In genomic region chr2:157565898-157566259, GRCm38 (mm10) we compare ENCODE assay signal across 8 mouse cellular contexts. TPM values are rescaled to one million over a fixed set of nuclear protein-coding genes. Genes with fewer than 3 reads are reported as not detected.
DNase-seq lines count a peak whose midpoint lies in the region; ATAC-seq and TF ChIP-seq lines count a peak whose summit lies in the region.

No protein-coding gene starts in this region.

- peaks cover 13% of the 10 kb centered on the region; the same call in 1 of the 2 replicates for H3K4me1 ChIP-seq in heart, embryonic 11.5 days (ENCODE audit: control insufficient read depth, insufficient read depth, low read length)
- H3K4me1 ChIP-seq in CH12.LX (ENCODE audit: control insufficient read depth in 1 of 2, insufficient read depth in 2 of 2): peaks cover 0 to 32% of the 10 kb centered on the region in 2 experiments; a peak in 2 of 4 replicates
- H3K4me1 ChIP-seq in forebrain, embryonic 13.5 days: peaks cover 58% of the 10 kb centered on the region
- peaks cover 0 to 12% of the 10 kb centered on the region in 2 experiments for H3K4me1 ChIP-seq in liver, embryonic 14.5 days (replicated peaks; ENCODE audit: control insufficient read depth in 2 of 2, insufficient read depth in 2 of 2, low read length in 1 of 2)

- no peak for TF ChIP-seq POLR2A in CH12.LX (IDR thresholded peaks at IDR 0.05; ENCODE audit: low read depth, low read length)

- H3K27me3 ChIP-seq in heart, embryonic 11.5 days (ENCODE audit: control insufficient read depth, insufficient read depth, low read length): no peaks in the 10 kb centered on the region
- H3K27me3 ChIP-seq in CH12.LX (replicated peaks): peaks cover 5% of the 10 kb centered on the region
- H3K27me3 ChIP-seq in forebrain, embryonic 13.5 days: no peaks in the 10 kb centered on the region
- peaks cover 5% of the 10 kb centered on the region for H3K27me3 ChIP-seq in liver, embryonic 14.5 days (ENCODE audit: control insufficient read depth, insufficient read depth, low read length)

- peak overlapping the region; percentile 87 for H3K27ac ChIP-seq in heart, embryonic 11.5 days (ENCODE audit: low read depth, low read length)
- H3K27ac ChIP-seq in CH12.LX (ENCODE audit: insufficient read depth, low read depth): peak overlapping the region; percentile 95; the same call in 1 of the 2 replicates
- peak overlapping the region; percentile 90 for H3K27ac ChIP-seq in forebrain, embryonic 13.5 days
- no peak overlapping the region for H3K27ac ChIP-seq in liver, embryonic 14.5 days

- dilution Hi-C loops in CH12.LX (cut with MboI; ENCODE audit: extremely low pct_ligation_motif_present, extremely low pct_unique_long_range_greater_than_20kb, low sequenced_read_pairs): no loop called here

- peak overlapping the region; percentile 99 for H3K4me3 ChIP-seq in heart, embryonic 11.5 days (ENCODE audit: low read depth, low read length)
- peak overlapping the region; percentile 69 to 100 (median 100) for H3K4me3 ChIP-seq in CH12.LX (replicated peaks in 1 of 3; ENCODE audit: low read depth in 2 of 3, low read length in 2 of 3, poor library complexity in 1 of 3)
- H3K4me3 ChIP-seq in forebrain, embryonic 13.5 days: peak overlapping the region; percentile 99
- H3K4me3 ChIP-seq in liver, embryonic 14.5 days (ENCODE audit: insufficient read depth in 1 of 2, low read depth in 2 of 2, low read length in 2 of 2): peak overlapping the region; percentile 77 to 86

- DNase-seq in heart, postnatal 4 days: no peak
- DNase-seq in CH12.LX (ENCODE audit: extremely low read depth): no peak
- DNase-seq in liver, embryonic 14.5 days (ENCODE audit: low read depth in 3 of 3, low spot score in 3 of 3): no peak
- no peak for DNase-seq in thymus, postnatal 0 days (ENCODE audit: low spot score)
- no peak for DNase-seq in urinary bladder, postnatal 4 days (ENCODE audit: low spot score in 2 of 2)

- peak overlapping the region; percentile 76 for H3K4me2 ChIP-seq in heart, embryonic 11.5 days
- H3K4me2 ChIP-seq in CH12.LX (ENCODE audit: insufficient read depth, low read depth, poor library complexity, severe bottlenecking): peak overlapping the region; percentile 90
- H3K4me2 ChIP-seq in forebrain, embryonic 13.5 days: peak overlapping the region; percentile 83
- H3K4me2 ChIP-seq in liver, embryonic 14.5 days (ENCODE audit: low read depth): peak overlapping the region; percentile 81

- H3K79me2 ChIP-seq in CH12.LX (replicated peaks; ENCODE audit: control insufficient read depth, extremely low read depth, insufficient read depth, poor library complexity, severe bottlenecking): peaks cover 17% of the 10 kb centered on the region

- no peak for TF ChIP-seq RAD21 in CH12.LX (IDR thresholded peaks at IDR 0.05; ENCODE audit: low read depth, low read length)

- TF ChIP-seq CTCF in CH12.LX (conservative IDR thresholded peaks at IDR 0.05 in 1 of 2, IDR thresholded peaks at IDR 0.05 in 1 of 2; ENCODE audit: low read depth in 2 of 2, low read length in 2 of 2): no peak
- no peak for TF ChIP-seq CTCF in liver, embryonic 14.5 days (IDR thresholded peaks at IDR 0.05; ENCODE audit: low read depth)

- in situ Hi-C loops in CH12.LX (cut with MboI; ENCODE audit: low pct_ligation_motif_present, low pct_unique_long_range_greater_than_20kb, low sequenced_read_pairs): loop anchor here (5.0 to 25.0 kb wide), 2 partner anchors 84 to 429 kb away; partner anchors contain the start of gene Samhd1

- ATAC-seq in heart, embryonic 11.5 days (replicated peaks; ENCODE audit: insufficient number of reproducible peaks, low FRiP score, low TSS enrichment): peak; percentile 56
- ATAC-seq in forebrain, embryonic 13.5 days: peak; percentile 16
- ATAC-seq in liver, embryonic 14.5 days (ENCODE audit: insufficient read depth): no peak; the same call in 1 of the 2 replicates
- ATAC-seq in megakaryocyte-erythroid progenitor cell, adult 5-6 weeks (replicated peaks; ENCODE audit: low FRiP score, low TSS enrichment, poor library complexity, severe bottlenecking): no peak

- peak overlapping the region; percentile 96 for H3K9ac ChIP-seq in heart, embryonic 11.5 days (ENCODE audit: low read depth, low read length)
- peak overlapping the region; percentile 98 for H3K9ac ChIP-seq in CH12.LX (ENCODE audit: insufficient read depth, low read depth)
- peak overlapping the region; percentile 98 for H3K9ac ChIP-seq in forebrain, embryonic 13.5 days
- H3K9ac ChIP-seq in liver, embryonic 14.5 days (replicated peaks): peak overlapping the region; percentile 77

- peaks cover 8% of the 10 kb centered on the region for H3K9me3 ChIP-seq in heart, embryonic 11.5 days (replicated peaks; ENCODE audit: control insufficient read depth, low read length)
- peaks cover 7% of the 10 kb centered on the region for H3K9me3 ChIP-seq in CH12.LX (replicated peaks; ENCODE audit: low read length)
- peaks cover 10% of the 10 kb centered on the region for H3K9me3 ChIP-seq in forebrain, embryonic 13.5 days (replicated peaks)
- H3K9me3 ChIP-seq in liver, embryonic 14.5 days (ENCODE audit: control insufficient read depth, low read length): no peaks in the 10 kb centered on the region

- H3K36me3 ChIP-seq in heart, embryonic 11.5 days (ENCODE audit: control insufficient read depth, insufficient read depth, low read length): peaks cover 14% of the 10 kb centered on the region
- peaks cover 7 to 20% of the 10 kb centered on the region in 2 experiments for H3K36me3 ChIP-seq in CH12.LX (replicated peaks in 1 of 2; ENCODE audit: control insufficient read depth in 1 of 2, insufficient read depth in 1 of 2, low read length in 1 of 2)
- peaks cover 33% of the 10 kb centered on the region for H3K36me3 ChIP-seq in forebrain, embryonic 13.5 days (ENCODE audit: poor library complexity, severe bottlenecking)
- no peaks in the 10 kb centered on the region for H3K36me3 ChIP-seq in liver, embryonic 14.5 days (replicated peaks; ENCODE audit: control insufficient read depth, insufficient read depth, low read depth)

- no peak for TF ChIP-seq EP300 in CH12.LX (IDR thresholded peaks at IDR 0.05; ENCODE audit: low read length)
- no peak for TF ChIP-seq EP300 in liver, embryonic 14.5 days (IDR thresholded peaks at IDR 0.05; ENCODE audit: low read depth)

- WGBS in heart, embryonic 11.5 days (ENCODE audit: insufficient replicate concordance): under 1% methylated on average over 34 of the region's 35 CpGs
- 0% methylated on average over 33 of the region's 35 CpGs for WGBS in forebrain, embryonic 13.5 days
- WGBS in liver, embryonic 14.5 days (ENCODE audit: insufficient replicate concordance): 0% methylated on average over 35 of the region's 35 CpGs

TF ChIP-seq in CH12.LX, 34 proteins besides CTCF, POLR2A, EP300 and RAD21:
- peak; percentile 4; the same call in 1 of the 2 replicates for TF ChIP-seq MXI1 (IDR thresholded peaks at IDR 0.05; ENCODE audit: low read depth, low read length)
- no peak for TF ChIP-seq MEF2A (IDR thresholded peaks at IDR 0.05; ENCODE audit: borderline replicate concordance, low read depth, low read length)
- no peak for TF ChIP-seq USF1 (IDR thresholded peaks at IDR 0.05; ENCODE audit: low read depth, low read length)
- TF ChIP-seq BHLHE40 (IDR thresholded peaks at IDR 0.05; ENCODE audit: low read depth, low read length): no peak
- TF ChIP-seq TBP (conservative IDR thresholded peaks at IDR 0.05; ENCODE audit: low read depth, low read length): no peak
- no peak for TF ChIP-seq ZNF384 (IDR thresholded peaks at IDR 0.05; ENCODE audit: low read depth, low read length)
- TF ChIP-seq ZKSCAN1 (IDR thresholded peaks at IDR 0.05; ENCODE audit: borderline replicate concordance, low read depth, low read length): no peak
- no peak for TF ChIP-seq SMC3 (IDR thresholded peaks at IDR 0.05; ENCODE audit: low read depth, low read length)

RNA-seq across cellular contexts. Expression of gene Blcap, which starts 5.2 kb away (rescaled TPM):
- polyA plus RNA-seq in heart, embryonic 11.5 days (2014; fragmentation: Nextera tagmentation; extraction: Ambion mirVana): 36.5 and 42.1 TPM in 2 replicates
- total RNA-seq in heart, postnatal 4 days (2021): 10 to 100 TPM; 71.5 to 76.9 TPM
- total RNA-seq in CH12.LX (2012; rRNA removed) (10.7 and 14.0 TPM in 2 replicates), CH12.LX (2014; rRNA removed) (15.3 and 16.0 TPM in 2 replicates)
- 18.9 and 19.3 TPM in 2 replicates for polyA plus RNA-seq in CH12.LX (2012; ENCODE audit: insufficient read length, low read depth)
- polyA plus RNA-seq in forebrain, embryonic 13.5 days (2015; fragmentation: Nextera tagmentation; extraction: Ambion mirVana): 161 and 187 TPM in 2 replicates
- 5.7 and 7.1 TPM in 2 replicates for polyA plus RNA-seq in liver, embryonic 14.5 days (2012; rRNA removed)
- 7.1 and 8.0 TPM in 2 replicates for polyA plus RNA-seq in liver, embryonic 14.5 days (2014; fragmentation: Nextera tagmentation; extraction: Ambion mirVana)
- total RNA-seq in megakaryocyte-erythroid progenitor cell, adult 5-6 weeks (2014; fragmentation: Nextera tagmentation): 22.9 and 26.2 TPM in 2 replicates
- 14.6 and 16.3 TPM in 2 replicates for total RNA-seq in megakaryocyte-erythroid progenitor cell, adult 5-6 weeks (2017)
- polyA plus RNA-seq in thymus, postnatal 0 days (2015; fragmentation: Nextera tagmentation; extraction: Ambion mirVana): 27.8 and 28.6 TPM in 2 replicates

RNA-seq across cellular contexts. Expression of gene Nnat, which starts 6.0 kb away (rescaled TPM):
- polyA plus RNA-seq in heart, embryonic 11.5 days (2014; fragmentation: Nextera tagmentation; extraction: Ambion mirVana): 145 and 201 TPM in 2 replicates
- total RNA-seq in heart, postnatal 4 days (2021): 10 to 100 TPM in 1 of 2 experiments, 1 to 10 TPM in 1; 8.9 to 13.2 TPM
- total RNA-seq in CH12.LX (2012; rRNA removed): 0.38 and 0.76 TPM in 2 replicates
- total RNA-seq in CH12.LX (2014; rRNA removed): not detected in 2 replicates
- 0.19 and 0.84 TPM in 2 replicates for polyA plus RNA-seq in CH12.LX (2012; ENCODE audit: insufficient read length, low read depth)
- polyA plus RNA-seq in forebrain, embryonic 13.5 days (2015; fragmentation: Nextera tagmentation; extraction: Ambion mirVana): 6,508 and 7,407 TPM in 2 replicates
- 12.8 and 21.0 TPM in 2 replicates for polyA plus RNA-seq in liver, embryonic 14.5 days (2012; rRNA removed)
- polyA plus RNA-seq in liver, embryonic 14.5 days (2014; fragmentation: Nextera tagmentation; extraction: Ambion mirVana): 10.5 and 11.6 TPM in 2 replicates
- not detected in 2 replicates for total RNA-seq in megakaryocyte-erythroid progenitor cell, adult 5-6 weeks (2014; fragmentation: Nextera tagmentation)
- total RNA-seq in megakaryocyte-erythroid progenitor cell, adult 5-6 weeks (2017): not detected in 2 replicates
- 4.4 TPM in 2 replicates for polyA plus RNA-seq in thymus, postnatal 0 days (2015; fragmentation: Nextera tagmentation; extraction: Ambion mirVana)

Comparison
In these comparisons a context has a peak if more than half of its experiments do, and no peak if none do; other contexts are left out.
1. ATAC-seq: peak in heart, embryonic 11.5 days (single experiment) and forebrain, embryonic 13.5 days (single experiment); none in liver, embryonic 14.5 days (single experiment) and megakaryocyte-erythroid progenitor cell, adult 5-6 weeks (single experiment).
2. RNA of gene Nnat, which starts 6.0 kb away (polyA plus RNA-seq): 6,508 to 7,407 TPM in forebrain, embryonic 13.5 days; 145 to 201 TPM in heart, embryonic 11.5 days, 10.5 to 21.0 TPM in liver, embryonic 14.5 days, 4.4 TPM in thymus, postnatal 0 days and 0.19 to 0.84 TPM in CH12.LX; every median in the first group is over 10 times any median in the second.
3. Peak in every context shown above with its lines, with median percentiles within 50 percentile points of each other: H3K4me2 ChIP-seq, H3K4me3 ChIP-seq and H3K9ac ChIP-seq.